Mouse (Mus musculus): ENCODE data around the gene Hyou1. TPM values are rescaled to one million over a fixed set of nuclear protein-coding genes. Genes with fewer than 3 reads are reported as not detected.
A peak's percentile ranks its signal among the peaks of the same experiment; 100 is the strongest.
"Not testable (repeated sequence)": the region's sequence is repeated elsewhere in the genome, so short reads cannot be mapped to it uniquely, and the experiment has no call there.

Gene Hyou1
- total RNA-seq, 1 experiment from 2014 or later = 42.2 TPM

DNA sequence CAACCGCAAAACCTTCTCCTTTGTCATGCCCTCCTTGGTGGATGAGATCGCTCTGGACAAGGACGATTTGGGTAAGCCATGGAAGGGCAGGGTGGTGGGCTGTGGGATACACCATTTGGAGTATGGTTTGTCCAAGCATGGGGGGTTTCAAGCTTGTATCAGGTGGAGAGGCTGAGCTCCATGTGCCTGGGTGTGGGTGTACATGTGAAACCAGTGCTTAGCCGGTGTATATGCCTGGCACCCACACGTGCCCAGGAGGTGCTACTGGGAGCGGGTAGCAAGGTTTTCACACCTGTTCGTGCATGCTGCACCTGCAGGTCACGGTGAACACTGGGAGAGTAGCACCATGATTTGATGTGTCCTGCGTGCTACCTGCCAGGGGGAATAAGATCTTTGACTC is 19.3 kb downstream of the Hyou1 start:
- ATAC-seq (ENCODE audit: extremely low read depth, insufficient number of reproducible peaks, low FRiP score, poor library complexity, severe bottlenecking) = no peak

DNA sequence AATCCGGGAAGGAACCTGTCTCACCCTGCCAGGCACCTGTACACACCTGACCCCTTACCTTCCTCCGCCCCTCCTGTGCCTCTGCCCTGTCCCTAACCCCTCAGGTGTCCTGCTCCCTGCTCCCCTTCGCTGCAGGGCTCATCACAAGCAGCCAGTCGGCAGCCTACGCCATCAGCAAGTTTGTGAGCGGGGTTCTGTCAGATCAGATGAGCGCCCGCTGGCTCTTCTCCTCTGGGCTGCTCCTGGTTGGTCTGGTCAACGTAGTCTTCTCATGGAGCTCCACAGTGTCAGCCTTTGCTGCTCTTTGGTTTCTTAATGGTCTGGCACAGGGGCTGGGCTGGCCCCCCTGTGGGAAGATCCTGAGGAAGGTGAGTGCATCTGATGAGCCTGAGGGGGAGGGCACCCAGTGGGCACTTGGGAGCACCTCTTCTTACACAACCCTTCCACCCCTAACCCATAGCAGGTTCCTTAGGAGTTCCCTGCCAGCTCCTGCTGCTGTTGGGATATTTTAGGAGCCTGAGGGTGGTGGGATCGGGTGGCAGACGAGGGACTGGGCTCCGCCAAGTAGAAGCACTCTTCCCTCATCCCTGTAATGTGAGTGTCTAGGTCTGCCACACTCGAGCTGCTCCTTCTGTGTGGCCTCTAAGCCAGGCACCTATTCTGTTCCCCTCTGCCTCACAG is 20.0 kb downstream of the Hyou1 start:
- ATAC-seq (ENCODE audit: extremely low read depth, insufficient number of reproducible peaks, low FRiP score, poor library complexity, severe bottlenecking) = no peak

DNA sequence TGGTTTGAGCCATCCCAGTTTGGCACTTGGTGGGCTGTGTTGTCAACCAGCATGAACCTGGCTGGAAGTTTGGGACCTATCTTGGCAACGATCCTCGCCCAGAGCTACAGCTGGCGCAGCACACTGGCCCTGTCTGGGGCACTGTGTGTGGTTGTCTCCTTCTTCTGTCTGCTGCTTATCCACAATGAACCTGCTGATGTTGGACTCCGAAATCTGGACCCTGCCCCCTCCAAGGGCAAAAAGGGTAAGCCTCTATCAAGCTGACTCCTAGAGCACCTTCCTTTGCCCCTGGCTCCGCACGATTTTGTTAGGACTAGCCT is 20.5 kb downstream of the Hyou1 start:
- no peak for ATAC-seq (ENCODE audit: extremely low read depth, insufficient number of reproducible peaks, low FRiP score, poor library complexity, severe bottlenecking)

DNA sequence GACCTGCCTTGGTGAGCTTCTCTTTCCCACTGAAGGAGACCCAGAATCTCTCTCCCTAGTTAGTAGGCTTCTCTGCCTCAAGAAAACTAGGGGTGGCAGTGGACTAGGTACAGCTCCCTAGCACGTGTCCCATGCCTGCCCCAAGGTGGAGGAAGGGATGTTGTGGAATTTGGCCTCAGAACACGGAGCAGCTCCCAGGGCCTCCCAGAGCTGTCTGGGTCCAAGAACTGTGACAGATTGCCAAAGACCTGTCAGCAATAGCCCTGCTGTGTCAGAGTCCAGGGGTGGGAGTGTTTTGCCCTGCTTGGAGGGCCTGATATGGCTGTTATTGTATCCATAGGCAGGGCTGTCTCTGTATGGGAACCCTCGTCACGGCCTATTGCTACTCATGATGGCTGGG is 21.8 kb downstream of the Hyou1 start:
- ATAC-seq (ENCODE audit: extremely low read depth, insufficient number of reproducible peaks, low FRiP score, poor library complexity, severe bottlenecking) = no peak

DNA sequence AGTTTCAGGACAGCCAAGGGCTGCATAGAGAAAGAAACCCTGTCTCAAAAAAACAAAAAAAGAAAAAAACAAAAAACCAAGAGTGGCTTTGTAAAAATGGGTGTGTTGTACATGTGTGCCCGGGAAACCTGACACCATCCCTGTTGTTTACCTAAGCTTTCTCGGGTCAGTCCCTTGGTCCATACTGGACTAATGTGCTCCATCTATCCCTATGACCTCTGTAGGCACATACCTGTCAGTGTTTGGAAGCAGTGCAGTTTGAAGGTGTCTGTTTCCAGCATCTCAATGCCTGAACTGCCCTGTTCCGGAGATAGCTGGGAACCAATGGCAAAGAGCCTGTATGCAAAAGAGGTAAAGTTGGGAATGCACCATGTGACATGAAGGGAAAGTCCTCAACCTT is 25.7 kb downstream of the Hyou1 start:
- no peak for ATAC-seq (ENCODE audit: extremely low read depth, insufficient number of reproducible peaks, low FRiP score, poor library complexity, severe bottlenecking)

DNA sequence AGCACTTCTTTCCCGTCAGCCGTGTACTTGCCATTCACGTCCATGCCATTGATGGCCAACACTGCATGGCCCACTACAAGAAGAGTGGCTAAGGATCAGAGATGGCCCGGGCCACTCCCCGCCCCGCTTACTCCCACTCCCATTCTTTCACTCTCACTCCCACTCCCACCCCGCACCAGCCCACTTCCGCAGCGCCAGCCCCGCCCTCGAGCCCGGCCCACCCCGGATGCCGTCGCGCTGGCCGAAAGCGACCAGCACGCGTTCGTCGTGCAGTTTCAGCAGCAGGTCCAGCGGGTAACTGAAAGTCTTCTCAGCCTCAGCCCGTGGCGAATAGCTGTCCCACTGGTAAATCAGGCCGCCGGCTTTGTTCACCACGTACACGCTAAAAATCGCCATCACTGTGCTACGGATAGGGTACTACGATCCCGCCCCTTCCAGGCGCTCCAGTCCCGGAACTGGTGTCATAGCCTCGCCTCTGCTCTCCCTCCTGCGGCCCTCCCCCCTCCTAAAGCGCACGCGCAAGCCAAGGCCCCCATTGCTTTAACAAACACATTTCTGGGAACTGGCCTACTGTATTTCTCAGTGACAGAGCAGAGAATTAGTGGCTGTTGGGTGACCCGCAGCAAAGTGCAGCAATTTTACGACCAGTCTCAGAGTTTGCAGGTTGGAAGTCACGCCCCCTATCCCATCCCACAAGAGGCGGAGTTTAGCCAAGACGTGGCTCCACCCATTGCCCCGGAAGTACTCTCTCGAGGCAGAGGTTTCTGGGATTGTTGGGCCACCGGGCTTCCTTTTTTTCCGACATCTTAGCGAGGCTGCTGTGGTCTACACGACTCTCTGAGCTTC is 27.8 kb downstream of the Hyou1 start, which contains the start of the genes Rps25 and Trappc4:
Gene Rps25, plus strand, starts transcription at position 234 of the 846 bp plus-strand sequence.
Gene Trappc4, minus strand, starts transcription at position 695 of the 846 bp plus-strand sequence.
- ATAC-seq (ENCODE audit: extremely low read depth, insufficient number of reproducible peaks, low FRiP score, poor library complexity, severe bottlenecking) = peak; percentile 90

DNA sequence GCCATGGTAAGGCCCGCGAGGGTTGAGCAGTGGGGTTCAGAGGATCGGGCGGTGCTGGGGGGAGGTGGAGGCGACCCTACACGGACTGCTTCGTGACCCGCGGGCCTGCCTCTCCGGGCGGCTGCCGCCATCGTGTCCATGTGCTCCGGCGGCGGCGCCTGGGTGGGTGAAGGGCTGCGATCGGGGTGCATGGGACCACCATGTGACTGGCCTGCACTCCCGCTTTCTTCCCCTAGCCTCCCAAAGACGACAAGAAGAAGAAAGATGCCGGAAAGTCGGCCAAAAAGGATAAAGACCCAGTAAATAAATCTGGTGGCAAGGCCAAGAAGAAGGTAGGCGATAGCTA is 28.4 kb downstream of the Hyou1 start:
- no peak for ATAC-seq (ENCODE audit: extremely low read depth, insufficient number of reproducible peaks, low FRiP score, poor library complexity, severe bottlenecking)

DNA sequence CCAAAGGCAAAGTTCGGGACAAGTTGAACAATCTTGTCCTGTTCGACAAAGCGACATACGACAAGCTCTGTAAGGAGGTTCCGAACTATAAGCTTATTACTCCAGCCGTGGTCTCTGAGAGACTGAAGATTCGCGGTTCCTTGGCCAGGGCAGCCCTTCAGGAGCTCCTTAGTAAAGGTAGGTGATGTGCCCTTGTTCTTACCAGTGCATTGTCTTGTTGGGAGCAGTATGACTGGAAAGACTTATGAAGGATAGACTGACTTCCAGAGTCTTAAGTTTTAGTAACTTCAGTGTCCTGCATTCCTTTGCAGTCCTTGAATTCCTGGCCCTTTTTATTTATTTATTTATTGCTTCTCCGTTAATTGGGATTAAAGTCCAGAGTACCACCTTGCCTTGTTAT is 29.4 kb downstream of the Hyou1 start:
- ATAC-seq (ENCODE audit: extremely low read depth, insufficient number of reproducible peaks, low FRiP score, poor library complexity, severe bottlenecking) = not testable (repeated sequence)

DNA sequence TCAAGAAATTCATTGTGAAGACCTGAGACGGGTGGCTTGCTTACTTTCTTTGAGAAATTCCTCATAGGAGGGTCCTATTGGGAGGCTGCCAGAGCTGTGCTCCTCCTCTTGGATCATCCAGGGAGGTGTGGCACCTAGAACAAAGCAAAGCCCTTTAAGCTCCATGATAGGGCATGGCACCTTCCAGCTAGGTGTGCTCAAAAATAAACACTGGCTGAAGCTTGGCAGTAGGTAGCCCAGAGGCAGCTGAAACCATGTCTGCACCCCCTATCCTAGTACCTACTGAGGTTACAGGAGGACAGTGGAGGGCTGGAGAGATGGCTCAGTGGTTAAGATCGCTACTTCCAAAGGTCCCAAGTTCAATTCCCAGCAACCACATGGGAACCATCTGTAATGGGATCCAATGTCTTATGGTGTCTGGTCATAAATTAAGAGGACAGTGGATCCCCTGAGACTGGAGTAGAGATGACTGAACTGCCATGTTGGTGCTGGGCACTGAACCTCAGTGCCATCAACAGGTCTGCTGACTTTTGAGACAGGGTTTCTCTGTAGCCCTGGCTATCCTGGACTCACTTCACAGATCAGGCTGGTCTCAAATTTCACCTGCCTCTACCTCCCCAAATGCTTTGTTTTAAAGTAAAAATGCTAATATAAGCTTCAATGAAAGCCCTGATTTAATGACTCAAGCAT is 31.5 kb downstream of the Hyou1 start:
- no peak for ATAC-seq (ENCODE audit: extremely low read depth, insufficient number of reproducible peaks, low FRiP score, poor library complexity, severe bottlenecking)

DNA sequence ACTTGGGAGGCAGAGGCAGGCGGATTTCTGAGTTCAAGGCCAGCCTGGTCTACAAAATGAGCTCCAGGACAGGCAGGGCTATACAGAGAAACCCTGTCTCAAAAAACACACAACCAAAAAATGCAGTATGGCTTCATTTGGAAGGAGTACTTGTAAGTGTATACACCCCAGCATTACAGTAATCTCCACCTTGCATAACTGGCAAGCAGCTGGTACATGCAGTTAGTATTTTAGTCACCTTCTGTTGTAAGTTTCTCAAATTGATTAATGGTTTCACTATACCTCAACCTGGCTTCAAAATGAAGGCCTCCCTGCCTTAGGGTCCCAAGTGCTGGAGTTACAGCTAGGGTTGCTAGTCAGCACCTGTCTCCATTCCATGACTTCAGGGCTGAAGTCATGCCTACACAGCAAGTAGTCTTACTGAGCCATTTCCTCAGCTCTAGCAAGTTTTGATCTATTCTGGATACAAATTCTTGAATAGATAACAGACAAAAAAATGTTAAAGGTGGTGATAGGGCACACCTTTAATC is 32.4 kb downstream of the Hyou1 start:
- ATAC-seq (ENCODE audit: extremely low read depth, insufficient number of reproducible peaks, low FRiP score, poor library complexity, severe bottlenecking) = no peak

DNA sequence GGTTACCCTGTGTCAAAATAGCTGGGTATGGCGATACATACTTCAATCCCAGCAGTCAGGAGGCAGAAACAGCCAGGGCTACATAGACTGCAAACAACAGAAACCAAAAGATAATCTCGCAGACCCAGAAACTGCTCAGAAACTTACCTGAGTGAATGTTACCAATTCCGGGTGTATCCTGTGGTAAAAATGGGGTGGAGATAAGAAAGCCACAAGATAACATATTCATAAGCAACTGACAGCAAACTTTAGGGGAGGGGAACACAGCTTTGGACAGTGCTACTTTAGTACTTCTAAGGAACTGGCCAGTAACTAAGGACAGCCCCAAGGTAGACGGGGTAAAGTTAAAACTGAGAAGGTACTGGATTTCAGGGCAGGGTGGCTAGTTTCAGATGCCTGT is 33.0 kb downstream of the Hyou1 start:
- ATAC-seq (ENCODE audit: extremely low read depth, insufficient number of reproducible peaks, low FRiP score, poor library complexity, severe bottlenecking) = no peak

DNA sequence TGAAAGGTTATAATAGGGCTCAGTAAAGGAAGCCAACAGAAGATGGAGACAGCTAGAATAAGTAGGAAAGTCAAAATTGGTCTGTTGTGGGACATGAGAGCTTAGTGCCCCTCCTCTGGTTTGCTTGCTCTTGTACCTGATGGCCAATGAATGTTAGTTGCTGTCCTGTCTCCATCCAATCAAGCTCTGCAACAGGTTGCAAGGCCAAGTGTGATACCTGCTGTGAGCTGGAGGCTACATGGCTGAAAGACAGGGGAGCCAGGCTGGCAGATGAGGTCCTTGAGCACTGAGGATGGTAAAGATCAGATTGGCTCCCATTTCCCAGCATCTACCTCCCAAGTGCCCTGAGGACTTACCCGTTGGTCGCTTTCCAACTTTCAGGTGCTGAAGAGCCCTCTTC is 33.5 kb downstream of the Hyou1 start:
- no peak for ATAC-seq (ENCODE audit: extremely low read depth, insufficient number of reproducible peaks, low FRiP score, poor library complexity, severe bottlenecking)

DNA sequence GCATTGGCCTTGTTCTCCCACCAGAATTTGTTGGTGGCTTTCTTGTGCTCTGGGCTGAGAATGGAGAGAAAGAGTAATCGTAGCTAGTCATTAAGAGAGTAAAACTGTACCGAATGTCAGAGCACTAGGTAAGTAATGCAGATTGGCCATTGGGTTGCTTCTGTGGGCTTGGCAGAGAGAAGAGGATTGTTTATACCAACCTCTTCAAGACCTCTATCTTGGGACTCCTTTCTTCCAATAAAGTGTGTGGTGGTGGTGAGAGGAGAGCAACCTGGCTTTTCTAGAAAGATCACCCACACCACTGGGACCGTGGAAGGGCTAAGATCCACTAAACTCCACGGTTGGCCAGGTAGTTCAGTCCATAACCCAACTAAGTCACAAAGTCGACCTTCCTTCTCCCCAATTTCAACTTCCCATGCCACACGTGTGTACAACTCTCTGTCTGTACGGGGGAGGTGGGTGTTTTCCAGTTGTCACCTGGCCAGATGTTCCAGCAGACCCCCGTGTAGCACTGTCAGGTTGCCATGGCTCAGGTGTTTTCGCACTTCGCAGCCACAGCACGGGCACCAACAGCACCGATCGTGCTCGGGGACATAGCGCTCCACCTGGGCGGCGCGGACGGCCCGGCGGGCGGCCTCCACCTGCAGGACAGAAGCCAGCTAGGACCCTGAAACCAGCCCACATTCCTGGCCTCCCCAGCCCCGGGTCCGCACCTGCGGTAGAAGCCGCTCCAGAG is 38.0 kb downstream of the Hyou1 start:
- no peak for ATAC-seq (ENCODE audit: extremely low read depth, insufficient number of reproducible peaks, low FRiP score, poor library complexity, severe bottlenecking)

DNA sequence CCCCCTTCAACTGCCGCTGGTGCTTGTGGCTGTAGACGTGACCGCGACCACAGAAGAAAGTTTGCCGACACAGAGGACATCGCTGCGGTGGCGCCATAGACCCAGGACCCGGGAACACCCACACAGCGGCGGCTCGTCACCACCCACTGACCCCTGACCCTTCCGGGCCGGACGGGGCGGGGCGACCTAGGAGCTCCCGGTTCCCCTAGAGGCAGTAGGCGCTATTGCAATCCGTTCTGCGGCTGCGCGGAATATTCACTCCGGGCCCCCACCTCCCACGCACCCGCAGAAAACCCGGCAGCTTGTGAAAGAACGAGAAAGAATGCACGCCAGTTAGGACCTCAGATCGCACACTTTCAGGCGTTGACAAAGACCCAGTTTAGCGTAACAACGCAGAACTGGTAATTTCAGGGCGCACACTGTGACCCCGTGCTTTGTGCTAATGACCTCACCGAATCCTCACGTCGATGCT is 38.6 kb downstream of the Hyou1 start:
- ATAC-seq (ENCODE audit: extremely low read depth, insufficient number of reproducible peaks, low FRiP score, poor library complexity, severe bottlenecking) = peak; percentile 95

DNA sequence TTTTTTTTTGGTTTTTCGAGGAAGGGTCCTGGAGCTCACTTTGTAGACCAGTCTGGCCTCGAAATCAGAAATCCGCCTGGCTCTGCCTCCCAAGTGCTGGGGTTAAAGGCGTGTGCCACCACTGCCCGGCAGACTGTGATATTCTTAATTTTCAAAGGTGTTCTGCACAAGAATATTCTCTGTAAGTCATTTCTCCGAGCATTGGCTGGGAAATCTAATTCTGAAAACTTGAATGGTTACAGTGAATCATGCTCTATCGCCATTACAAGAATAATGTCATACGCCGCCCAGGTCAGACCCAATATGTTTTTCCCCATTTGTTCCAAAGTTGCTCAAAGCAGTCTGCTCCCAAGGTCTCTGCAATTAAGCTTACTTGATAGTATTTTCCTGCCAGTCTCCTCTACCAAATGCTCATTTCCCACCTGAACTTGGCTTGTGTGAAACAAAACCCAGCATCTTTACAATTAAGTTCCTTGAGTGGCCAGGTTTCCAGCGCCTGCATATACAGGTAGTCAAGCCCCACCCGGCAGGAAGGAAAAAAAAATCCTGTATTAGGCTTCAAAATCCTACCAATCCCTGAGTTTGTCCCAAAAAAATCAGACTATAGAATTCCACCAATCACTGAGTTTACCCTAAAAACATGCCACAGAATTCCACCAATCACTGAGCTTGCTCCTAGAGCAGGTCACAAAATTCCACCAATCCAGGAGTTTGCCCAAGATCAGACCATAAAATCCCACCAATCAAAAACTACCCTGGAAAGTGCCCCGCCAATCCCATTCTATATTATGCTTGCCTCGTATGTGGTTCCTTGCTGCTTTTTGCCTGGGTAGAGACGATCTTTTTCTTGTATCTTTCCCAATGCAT is 39.5 kb downstream of the Hyou1 start, which contains the start of gene Ccdc84:
Gene Ccdc84, minus strand, starts transcription at position 51 of the 867 bp plus-strand sequence.
- no peak for ATAC-seq (ENCODE audit: extremely low read depth, insufficient number of reproducible peaks, low FRiP score, poor library complexity, severe bottlenecking)

DNA sequence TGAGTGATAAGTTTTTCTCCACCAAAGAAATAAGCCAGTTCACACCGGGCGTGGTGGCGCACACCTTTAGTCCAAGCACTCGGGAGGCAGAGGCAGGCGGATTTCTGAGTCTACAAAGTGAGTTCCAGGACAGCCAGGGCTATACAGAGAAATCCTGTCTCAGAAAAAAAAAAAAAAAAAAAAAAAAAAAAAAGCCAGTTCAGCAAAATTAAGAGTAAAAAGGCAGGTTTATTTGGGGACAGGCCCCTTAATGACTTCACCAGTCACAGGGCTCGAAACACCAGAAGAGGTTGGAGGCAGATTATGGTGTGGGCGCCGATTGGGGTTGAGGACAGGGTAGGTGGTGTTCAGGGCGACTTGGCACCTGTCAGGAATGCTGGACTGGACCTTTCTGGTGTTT is 40.4 kb downstream of the Hyou1 start:
- ATAC-seq (ENCODE audit: extremely low read depth, insufficient number of reproducible peaks, low FRiP score, poor library complexity, severe bottlenecking) = not testable (repeated sequence)

DNA sequence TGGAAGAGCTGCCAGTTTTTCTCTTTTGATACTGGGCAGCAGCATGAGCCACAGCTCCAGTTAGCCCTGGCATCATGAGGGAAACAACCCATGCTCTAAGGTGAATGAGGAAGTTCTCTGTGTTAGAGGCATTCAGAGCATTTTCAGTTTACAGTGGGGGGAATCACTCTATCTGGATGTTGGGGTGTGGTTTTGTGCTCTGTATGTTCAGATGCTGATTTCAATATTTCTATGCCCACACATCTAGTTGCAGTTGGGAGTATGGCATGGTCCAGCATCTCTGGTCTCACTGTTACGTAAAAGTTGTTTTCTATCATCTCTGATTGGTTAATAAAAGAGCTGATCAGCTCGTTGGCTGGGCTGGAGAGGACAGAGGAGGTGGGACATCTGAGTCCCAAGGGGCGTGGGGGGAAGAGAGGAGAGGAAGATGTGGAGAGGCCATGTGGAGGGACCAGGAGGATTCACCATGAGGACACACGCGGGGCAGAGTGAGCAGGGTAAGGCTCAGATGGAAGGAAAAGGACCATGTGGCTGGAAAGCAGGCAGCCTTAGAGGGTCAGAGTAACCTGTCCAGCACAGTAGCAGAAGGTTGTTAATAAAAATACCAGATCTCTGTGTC is 41.1 kb downstream of the Hyou1 start:
- ATAC-seq (ENCODE audit: extremely low read depth, insufficient number of reproducible peaks, low FRiP score, poor library complexity, severe bottlenecking) = no peak

DNA sequence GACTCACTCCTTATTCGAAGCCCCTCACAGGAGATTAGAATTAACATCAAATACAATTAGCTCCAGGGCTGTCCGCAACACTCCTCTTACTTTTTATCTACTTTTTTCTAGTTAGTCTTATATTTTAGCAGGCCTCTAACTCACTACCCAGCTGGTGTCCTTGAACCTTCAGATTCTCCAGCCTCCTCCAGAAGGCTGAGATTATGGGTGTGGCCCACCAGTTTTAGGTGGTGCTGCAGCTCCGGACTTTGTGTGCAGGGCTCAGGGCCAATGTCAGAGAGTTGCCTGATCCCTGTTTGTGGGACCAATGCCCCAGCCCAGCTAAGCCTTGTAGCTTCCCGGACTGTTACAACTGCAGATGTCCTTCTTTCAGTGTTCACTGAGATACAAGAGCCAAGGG is 44.3 kb downstream of the Hyou1 start:
- ATAC-seq (ENCODE audit: extremely low read depth, insufficient number of reproducible peaks, low FRiP score, poor library complexity, severe bottlenecking) = no peak

All from neutrophil, adult 5-6 weeks (primary cell).